Mouse (Mus musculus) lung, adult 2 months (tissue): ENCODE data around the gene Wfdc21.

Experiments
- CTCF ChIP-seq: fragments of 200-500 bp; IDR thresholded peaks from 2 replicates; pipeline ENCODE4 v1.5.1; 2011; ENCODE audit warnings: mild to moderate bottlenecking, low read length, control low read depth; ENCODE audit not compliant: insufficient read depth
- POLR2A ChIP-seq: fragments of 200-500 bp; IDR thresholded peaks from 2 replicates; pipeline ENCODE4 v1.6.1; 2011; ENCODE audit warnings: low read depth, mild to moderate bottlenecking, control low read depth, low read length, borderline replicate concordance; ENCODE audit errors: extremely low read depth

GRCm38 (mm10) chr11:83774324-83774723, 27.6 kb downstream of the Wfdc21 start:
- no peak for TF ChIP-seq CTCF
- TF ChIP-seq POLR2A, result no peak
